Comparison of ENCODE assay signal across 9 mouse cellular contexts in the genomic region with DNA sequence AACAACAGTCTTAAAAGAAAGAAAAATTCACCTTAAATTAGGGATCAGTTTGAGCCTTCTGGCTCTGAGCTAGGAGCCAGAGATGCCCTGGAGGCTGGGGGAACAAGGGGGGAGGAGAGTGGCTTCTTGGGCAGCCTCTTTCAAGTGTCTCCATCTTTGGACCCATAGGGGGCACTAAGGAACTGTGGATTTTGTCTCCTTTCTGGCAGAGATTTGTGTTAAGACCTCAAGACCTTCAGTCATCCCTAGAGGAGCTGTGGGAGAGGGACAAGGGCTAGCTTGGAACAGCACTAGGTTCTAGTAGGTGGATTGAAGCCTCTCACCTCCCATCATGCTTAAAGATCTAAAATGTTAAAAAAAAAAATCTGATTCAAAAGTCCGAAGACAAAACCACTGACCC.
DNase-seq lines count a peak whose midpoint lies in the region; TF ChIP-seq lines count a peak whose summit lies in the region.
"Had no signal": no experiment of that assay in that cellular context is flagged by ENCODE, and none has a peak within 500 bp of the region (broad histone marks: within the 10 kb centered on the region; RNA-seq: fewer than 3 reads in every experiment).

No protein-coding gene starts in this region.

- H3K27me3 ChIP-seq in splenic B cell, adult 2 months (ENCODE audit: control insufficient read depth, insufficient read depth, low read length, poor library complexity, severe bottlenecking): no peaks in the 10 kb centered on the region

- no peak for TF ChIP-seq CTCF in embryonic fibroblast, embryonic 13.5 days (IDR thresholded peaks at IDR 0.05; ENCODE audit: borderline replicate concordance, insufficient read depth, low read length)

- no peak for TF ChIP-seq POLR2A in embryonic fibroblast, embryonic 13.5 days (IDR thresholded peaks at IDR 0.05; ENCODE audit: low read depth, low read length)

- H3K36me3 ChIP-seq in splenic B cell, adult 2 months (ENCODE audit: control insufficient read depth, insufficient read depth, low read length, poor library complexity, severe bottlenecking): no peaks in the 10 kb centered on the region
- H3K36me3 ChIP-seq: liver, embryonic 13.5 days had no signal

- H3K4me1 ChIP-seq in embryonic fibroblast, embryonic 13.5 days (ENCODE audit: control insufficient read depth, insufficient read depth, low read length): peaks cover 24% of the 10 kb centered on the region

- H3K4me3 ChIP-seq in embryonic fibroblast, embryonic 13.5 days (ENCODE audit: insufficient read depth, low read length): no peak overlapping the region
- H3K4me3 ChIP-seq: liver, embryonic 13.5 days had no signal

- peak; percentile 24 to 29 for DNase-seq in adrenal gland, adult 18-20 months (ENCODE audit: low spot score in 2 of 2)
- no peak for DNase-seq in adrenal gland, postnatal 25 days
- peak; percentile 64 for DNase-seq in adrenal gland, adult 2 months
- DNase-seq in heart, postnatal 10 days: peak; percentile 85
- DNase-seq in kidney, postnatal 36 days: peak; percentile 65 to 84
- DNase-seq in lung, postnatal 14 days: peak; percentile 73
- DNase-seq in splenic B cell, adult 2 months (ENCODE audit: low read depth, low spot score): peak; percentile 68
- DNase-seq: liver, embryonic 13.5 days had no signal

- peak overlapping the region; percentile 81 for H3K27ac ChIP-seq in embryonic fibroblast, embryonic 13.5 days (ENCODE audit: insufficient read depth, low read length)
- H3K27ac ChIP-seq: liver, embryonic 13.5 days had no signal

- intact Hi-C loops in heart, postnatal 10 days (cut with DNase I): loop anchor here (1.0 to 5.0 kb wide), 5 partner anchors 80 to 502 kb away; no protein-coding TSS in a partner anchor
